Mouse (Mus musculus) G1E (cell line): ENCODE results near the gene Igfbp4. TPM values are rescaled to one million over a fixed set of nuclear protein-coding genes. Genes with fewer than 3 reads are reported as not detected.

Experiments used
- ATAC-seq: 2 replicates; pipeline ENCODE4 v1.8.0; 2016; ENCODE audit warnings: mild to moderate bottlenecking; ENCODE audit not compliant: insufficient number of reproducible peaks, poor library complexity, low FRiP score, severe bottlenecking; ENCODE audit errors: extremely low read depth
- DNase-seq: peaks from one replicate; pipeline ENCODE4 v3.0.0; 2012; ENCODE audit warnings: low spot score
- H3K27me3 ChIP-seq: 2 replicates; pipeline ENCODE4 v1.6.1; 2012; ENCODE audit warnings: mild to moderate bottlenecking, low read length, inconsistent platforms; ENCODE audit not compliant: insufficient read depth
- H3K36me3 ChIP-seq: replicated peaks from 2 replicates; pipeline ENCODE3; 2012; ENCODE audit warnings: mild to moderate bottlenecking, inconsistent platforms
- H3K4me1 ChIP-seq: 2 replicates; pipeline ENCODE4 v1.6.1; 2012; ENCODE audit warnings: low read depth, low read length, inconsistent platforms, mixed read lengths; ENCODE audit not compliant: insufficient read depth
- H3K4me3 ChIP-seq: 2 replicates; pipeline ENCODE4 v1.5.1; 2012; ENCODE audit warnings: low read depth, mild to moderate bottlenecking, inconsistent platforms, low read length, moderate library complexity, mixed read lengths
- H3K9me3 ChIP-seq: replicated peaks from 2 replicates; pipeline ENCODE4 v1.6.1; 2012; ENCODE audit warnings: inconsistent platforms
- CTCF ChIP-seq: IDR thresholded peaks from 2 replicates; pipeline ENCODE4 v1.5.1; 2012; ENCODE audit warnings: low read depth, low read length, inconsistent platforms, mixed read lengths
- GATA1 ChIP-seq: IDR thresholded peaks from 2 replicates; pipeline ENCODE4 v1.6.1; 2012; ENCODE audit warnings: borderline replicate concordance, low read length, inconsistent platforms, mixed read lengths
- GATA2 ChIP-seq: IDR thresholded peaks from 2 replicates; pipeline ENCODE4 v1.6.1; 2012; ENCODE audit warnings: low read depth, low read length, inconsistent platforms, borderline replicate concordance
- POLR2AphosphoS5 ChIP-seq: IDR thresholded peaks from 2 replicates; pipeline ENCODE4 v1.6.1; 2012; ENCODE audit warnings: low read depth, low read length, inconsistent platforms; ENCODE audit not compliant: insufficient replicate concordance
- TAL1 ChIP-seq: conservative IDR thresholded peaks from 2 replicates; pipeline ENCODE4 v1.6.1; 2012; ENCODE audit warnings: low read depth, low read length, inconsistent platforms, mixed read lengths
- polyA plus RNA-seq: library from polyadenylated mRNA; stranded (reverse); fragments of >175 nt; gene quantifications from 2 replicates; pipeline ENCODE4 v1.2.3, GENCODE M21; 2012
- total RNA-seq, 2 experiments: library from RNA; stranded (forward) in 1 of 2; stranded (reverse) in 1 of 2; fragments of 200-1000 nt in 1 of 2; fragments of >200 nt in 1 of 2; fragmentation: Nextera tagmentation in 1 of 2; gene quantifications; 2 replicates each; pipeline ENCODE4 v1.2.3; 2014 to 2017

Igfbp4 gene
- total and polyA plus RNA-seq, 3 experiments: 0.98 to 2.2 TPM; not detected in 1

DNA sequence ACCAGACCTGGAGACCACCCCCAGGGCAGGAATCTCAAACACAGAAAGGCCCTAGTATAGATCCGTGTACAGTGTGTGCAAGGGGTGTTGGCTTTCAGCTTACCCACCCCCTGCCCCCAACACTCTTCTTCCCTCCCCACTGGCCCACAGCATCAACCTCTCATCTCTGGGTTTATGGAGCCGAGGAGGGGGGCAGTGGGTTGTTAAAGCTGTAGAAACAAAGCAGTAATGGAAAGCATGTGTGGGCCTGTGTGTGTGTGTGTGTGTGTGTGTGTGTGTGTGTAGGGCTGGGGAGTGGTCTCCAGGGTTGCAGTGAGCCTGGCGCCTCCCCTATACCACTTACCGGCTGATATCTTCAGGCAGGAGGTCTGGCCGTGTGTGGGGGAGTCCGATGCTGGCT, 30.8 kb downstream of the Igfbp4 start:
- H3K4me1 ChIP-seq: peaks cover 25% of the 10 kb centered on the region
- TF ChIP-seq TAL1 (no peak), CTCF (no peak), POLR2AphosphoS5 (no peak), GATA2 (no peak), GATA1 (no peak)
- no peak overlapping the region for H3K4me3 ChIP-seq
- no peaks in the 10 kb centered on the region for H3K9me3 ChIP-seq
- H3K36me3 ChIP-seq: no peaks in the 10 kb centered on the region
- ATAC-seq (no peak), DNase-seq (no peak)
- H3K27me3 ChIP-seq: peaks cover 56% of the 10 kb centered on the region

DNA sequence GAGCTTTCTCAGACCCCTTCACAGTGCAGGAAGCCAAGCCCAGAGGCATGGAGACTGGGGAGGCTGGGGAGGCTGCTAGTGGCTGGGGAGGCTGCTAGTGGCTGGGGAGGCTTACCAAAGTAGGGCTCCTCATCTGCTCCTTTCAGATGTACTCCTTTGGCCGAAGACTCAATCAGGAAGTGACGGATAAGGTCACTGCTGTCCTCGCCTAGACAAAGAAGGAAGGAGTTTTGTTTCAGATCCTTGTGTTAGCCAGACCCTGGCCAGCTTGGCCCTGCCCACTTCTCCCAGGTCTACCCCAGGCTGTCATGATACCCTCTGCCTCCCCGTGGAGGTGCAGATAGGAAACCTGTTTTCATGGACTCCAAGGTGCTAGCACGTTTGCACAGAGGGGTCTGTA, 32.7 kb downstream of the Igfbp4 start:
- ATAC-seq: no peak
- Histone ChIP-seq H3K4me3 (no peak overlapping the region), H3K4me1 (peaks cover 18% of the 10 kb centered on the region), H3K36me3 (no peaks in the 10 kb centered on the region), H3K27me3 (peaks cover 60% of the 10 kb centered on the region), H3K9me3 (no peaks in the 10 kb centered on the region)
- TF ChIP-seq GATA1 (no peak), CTCF (no peak), TAL1 (no peak), GATA2 (no peak), POLR2AphosphoS5 (no peak)
- no peak for DNase-seq

DNA sequence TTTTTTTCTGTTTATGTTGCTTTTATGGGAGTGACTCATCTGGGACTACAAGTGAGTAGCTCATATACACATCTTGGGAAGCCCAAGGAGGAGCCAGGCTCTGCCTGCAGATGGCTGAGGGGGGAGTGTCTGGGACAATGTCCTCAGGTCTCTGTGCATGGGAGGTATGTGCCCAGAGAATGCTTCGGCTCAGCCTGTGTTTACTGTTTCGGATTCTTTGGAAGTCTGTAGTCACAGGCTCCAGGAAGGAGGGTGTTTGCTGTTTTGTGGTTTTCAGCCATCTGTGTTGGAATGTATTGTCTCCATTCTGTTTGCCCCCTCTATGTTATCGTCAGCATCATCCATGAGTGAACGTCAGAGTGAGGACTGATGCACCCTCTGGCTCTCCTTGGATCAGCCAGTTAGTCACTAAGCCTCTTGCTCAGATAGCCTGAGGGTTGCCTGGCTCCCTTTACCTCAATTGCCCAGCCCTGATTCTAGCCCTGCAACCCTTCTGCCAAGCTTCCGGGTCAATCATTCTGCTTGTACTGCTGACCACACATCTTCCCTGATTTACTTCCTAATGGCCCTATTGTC, 35.8 kb downstream of the Igfbp4 start:
- Histone ChIP-seq H3K36me3 (no peaks in the 10 kb centered on the region), H3K27me3 (peaks cover 70% of the 10 kb centered on the region), H3K4me1 (peaks cover 29% of the 10 kb centered on the region), H3K4me3 (no peak overlapping the region), H3K9me3 (no peaks in the 10 kb centered on the region)
- DNase-seq: no peak
- ATAC-seq: no peak
- TF ChIP-seq GATA1 (no peak), GATA2 (no peak), POLR2AphosphoS5 (no peak), TAL1 (no peak), CTCF (no peak)

DNA sequence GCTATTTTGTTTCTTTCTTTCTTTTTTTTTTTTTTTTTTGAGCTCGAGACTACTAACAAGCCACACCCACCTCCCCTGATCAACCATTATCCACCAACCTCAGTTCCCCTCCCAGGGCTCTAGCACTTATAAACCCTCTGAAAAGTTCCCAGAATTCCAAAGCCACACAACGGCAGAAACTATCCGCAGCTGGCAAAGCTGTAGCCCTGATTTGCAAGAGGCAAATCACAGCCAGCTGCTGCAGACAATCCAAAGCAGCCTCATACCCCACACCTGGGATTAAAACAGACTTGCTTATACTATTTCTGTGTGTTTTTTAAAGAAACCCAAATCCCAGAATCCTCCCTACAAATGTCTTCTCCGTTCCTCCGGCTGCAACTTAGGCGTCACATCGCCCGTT, 36.8 kb downstream of the Igfbp4 start:
- Histone ChIP-seq H3K27me3 (peaks cover 72% of the 10 kb centered on the region), H3K36me3 (no peaks in the 10 kb centered on the region), H3K4me1 (peaks cover 33% of the 10 kb centered on the region), H3K9me3 (no peaks in the 10 kb centered on the region), H3K4me3 (no peak overlapping the region)
- no peak for DNase-seq
- no peak for ATAC-seq
- no peak for TF ChIP-seq GATA2
- TF ChIP-seq GATA1: no peak
- TF ChIP-seq TAL1: no peak
- no peak for TF ChIP-seq CTCF
- TF ChIP-seq POLR2AphosphoS5: no peak

- DNase-seq (no peak), ATAC-seq (no peak)
- no peak overlapping the region for H3K4me3 ChIP-seq
- H3K36me3 ChIP-seq: no peaks in the 10 kb centered on the region
- H3K9me3 ChIP-seq: no peaks in the 10 kb centered on the region
- no peak for TF ChIP-seq GATA1
- no peak for TF ChIP-seq TAL1
- no peak for TF ChIP-seq GATA2
- no peak for TF ChIP-seq CTCF
- TF ChIP-seq POLR2AphosphoS5: no peak
- H3K27me3 ChIP-seq: peaks cover 70% of the 10 kb centered on the region
- peaks cover 16% of the 10 kb centered on the region for H3K4me1 ChIP-seq
Measured at GRCm38 (mm10) chr11:99080902-99081543, 40.0 kb downstream of the Igfbp4 start.

GRCm38 (mm10) chr11:99081566-99081965, 40.5 kb downstream of the Igfbp4 start:
- no peaks in the 10 kb centered on the region for H3K36me3 ChIP-seq
- peaks cover 16% of the 10 kb centered on the region for H3K4me1 ChIP-seq
- H3K27me3 ChIP-seq: peaks cover 70% of the 10 kb centered on the region
- H3K9me3 ChIP-seq: no peaks in the 10 kb centered on the region
- TF ChIP-seq GATA2 (no peak), TAL1 (no peak), GATA1 (no peak), CTCF (no peak), POLR2AphosphoS5 (no peak)
- DNase-seq: no peak
- H3K4me3 ChIP-seq: no peak overlapping the region
- no peak for ATAC-seq
